Mouse (Mus musculus) midbrain, embryonic 12.5 days (tissue): ENCODE measurements around the gene Caly. TPM values are rescaled to one million over a fixed set of nuclear protein-coding genes. Genes with fewer than 3 reads are reported as not detected.

Experiments used
- ATAC-seq: fragments of 200-750 bp; cut with Nextera tagmentation; 2 replicates; pipeline ENCODE4 v1.8.0; 2017; ENCODE audit warnings: low read depth, moderate TSS enrichment, moderate library complexity; ENCODE audit not compliant: low FRiP score
- H3K27ac ChIP-seq: fragments of 300-500 bp; sonication (generic); replicated peaks from 2 replicates; pipeline ENCODE4 v1.5.1; 2016; ENCODE audit warnings: mild to moderate bottlenecking
- H3K27me3 ChIP-seq: fragments of 300-500 bp; sonication (generic); 2 replicates; pipeline ENCODE4 v1.6.1; 2016; ENCODE audit warnings: mild to moderate bottlenecking
- H3K36me3 ChIP-seq: fragments of 300-500 bp; sonication (generic); 2 replicates; pipeline ENCODE4 v1.6.1; 2016
- H3K4me1 ChIP-seq: fragments of 300-500 bp; sonication (generic); 2 replicates; pipeline ENCODE4 v1.6.1; 2016
- H3K4me2 ChIP-seq: fragments of 300-500 bp; sonication (generic); replicated peaks from 2 replicates; pipeline ENCODE4 v1.6.1; 2016; ENCODE audit warnings: mild to moderate bottlenecking, moderate library complexity
- H3K4me3 ChIP-seq: fragments of 300-500 bp; sonication (generic); 2 replicates; pipeline ENCODE4 v1.5.1; 2016; ENCODE audit warnings: mild to moderate bottlenecking
- H3K9ac ChIP-seq: fragments of 300-500 bp; sonication (generic); replicated peaks from 2 replicates; pipeline ENCODE4 v1.6.1; 2016; ENCODE audit warnings: mild to moderate bottlenecking, moderate library complexity
- H3K9me3 ChIP-seq: fragments of 300-500 bp; sonication (generic); 2 replicates; pipeline ENCODE4 v1.6.1; 2016; ENCODE audit warnings: mild to moderate bottlenecking
- WGBS: fragments of 180-500 bp; shearing (Covaris S2); methylation state at CpG from one replicate; pipeline ENCODE4 v1.1.7; 2016; 5-methylcytosine and 5-hydroxymethylcytosine counted together
- polyA plus RNA-seq: library from polyadenylated mRNA; unstranded; fragments of >200 nt; fragmentation: Nextera tagmentation; extraction: Ambion mirVana; gene quantifications from 2 replicates; pipeline ENCODE4 v1.2.1, GENCODE M21; 2016

Gene Caly
- polyA plus RNA-seq: 21.4 and 22.3 TPM in 2 replicates

GRCm38 (mm10) chr7:140082242-140082678 lies at the start of gene Caly:
Gene Caly, minus strand, starts transcription at chr7:140082548.
- Histone ChIP-seq H3K9me3 (no peaks in the 10 kb centered on the region), H3K36me3 (no peaks in the 10 kb centered on the region), H3K4me1 (peaks cover 26% of the 10 kb centered on the region), H3K9ac (peak within 1 kb of the TSS; percentile 4), H3K27me3 (peaks cover 55% of the 10 kb centered on the region), H3K4me2 (peak within 1 kb of the TSS; percentile 68), H3K4me3 (peak within 1 kb of the TSS; percentile 42), H3K27ac (peak within 1 kb of the TSS; percentile 66)
- peak; percentile 81 for ATAC-seq
- 3% methylated on average over 18 of the region's 18 CpGs for WGBS

GRCm38 (mm10) chr7:140127911-140128310 lies 45.6 kb upstream of the Caly start:
- H3K27me3 ChIP-seq: no peaks in the 10 kb centered on the region; the same call in 1 of the 2 replicates
- 82% methylated on average over 2 of the region's 2 CpGs for WGBS
- H3K4me3 ChIP-seq: no peak overlapping the region
- no peaks in the 10 kb centered on the region for H3K9me3 ChIP-seq
- no peak overlapping the region for H3K4me2 ChIP-seq
- peaks cover 9% of the 10 kb centered on the region for H3K4me1 ChIP-seq
- H3K27ac ChIP-seq: no peak overlapping the region
- ATAC-seq: no peak
- no peak overlapping the region for H3K9ac ChIP-seq
- peaks cover 7% of the 10 kb centered on the region; the same call in 1 of the 2 replicates for H3K36me3 ChIP-seq

GRCm38 (mm10) chr7:140126934-140127333 lies 44.6 kb upstream of the Caly start:
- 91% methylated on average over 3 of the region's 3 CpGs for WGBS
- Histone ChIP-seq H3K27ac (no peak overlapping the region), H3K9ac (no peak overlapping the region), H3K4me3 (no peak overlapping the region), H3K9me3 (no peaks in the 10 kb centered on the region), H3K27me3 (no peaks in the 10 kb centered on the region; the same call in 1 of the 2 replicates), H3K36me3 (peaks cover 7% of the 10 kb centered on the region; the same call in 1 of the 2 replicates), H3K4me2 (no peak overlapping the region), H3K4me1 (peaks cover 9% of the 10 kb centered on the region)
- no peak for ATAC-seq

GRCm38 (mm10) chr7:140126022-140126350 lies 43.6 kb upstream of the Caly start:
- H3K27me3 ChIP-seq: no peaks in the 10 kb centered on the region; the same call in 1 of the 2 replicates
- H3K27ac ChIP-seq: no peak overlapping the region
- H3K4me2 ChIP-seq: peak overlapping the region; percentile 77
- peak overlapping the region; percentile 76 for H3K9ac ChIP-seq
- peaks cover 7% of the 10 kb centered on the region; the same call in 1 of the 2 replicates for H3K36me3 ChIP-seq
- H3K4me1 ChIP-seq: peaks cover 9% of the 10 kb centered on the region
- ATAC-seq: no peak
- 6% methylated on average over 5 of the region's 5 CpGs for WGBS
- H3K4me3 ChIP-seq: peak overlapping the region; percentile 74
- no peaks in the 10 kb centered on the region for H3K9me3 ChIP-seq

GRCm38 (mm10) chr7:140125278-140126021 lies 43.1 kb upstream of the Caly start:
- Histone ChIP-seq H3K27ac (no peak overlapping the region), H3K36me3 (peaks cover 5% of the 10 kb centered on the region; the same call in 1 of the 2 replicates), H3K4me2 (peak overlapping the region; percentile 77), H3K27me3 (no peaks in the 10 kb centered on the region; the same call in 1 of the 2 replicates), H3K9ac (peak overlapping the region; percentile 76), H3K4me3 (peak overlapping the region; percentile 74), H3K9me3 (no peaks in the 10 kb centered on the region), H3K4me1 (peaks cover 9% of the 10 kb centered on the region)
- ATAC-seq: peak; percentile 97
- WGBS: 2% methylated on average over 40 of the region's 40 CpGs

GRCm38 (mm10) chr7:140124382-140124781 lies 42.0 kb upstream of the Caly start:
- Histone ChIP-seq H3K9ac (no peak overlapping the region), H3K36me3 (no peaks in the 10 kb centered on the region), H3K4me1 (peaks cover 9% of the 10 kb centered on the region), H3K27me3 (no peaks in the 10 kb centered on the region; the same call in 1 of the 2 replicates), H3K27ac (no peak overlapping the region), H3K4me3 (no peak overlapping the region), H3K9me3 (no peaks in the 10 kb centered on the region), H3K4me2 (no peak overlapping the region)
- ATAC-seq: no peak
- 89% methylated on average over 1 of the region's 1 CpGs for WGBS

- no peaks in the 10 kb centered on the region; the same call in 1 of the 2 replicates for H3K27me3 ChIP-seq
- H3K4me2 ChIP-seq: no peak overlapping the region
- no peak overlapping the region for H3K27ac ChIP-seq
- no peak overlapping the region for H3K4me3 ChIP-seq
- H3K36me3 ChIP-seq: no peaks in the 10 kb centered on the region
- WGBS: 39% methylated on average over 4 of the region's 4 CpGs
- no peak overlapping the region for H3K9ac ChIP-seq
- no peak for ATAC-seq
- H3K9me3 ChIP-seq: no peaks in the 10 kb centered on the region
- H3K4me1 ChIP-seq: peaks cover 9% of the 10 kb centered on the region
Observed at GRCm38 (mm10) chr7:140122765-140123164, 40.4 kb upstream of the Caly start.

- Histone ChIP-seq H3K9me3 (no peaks in the 10 kb centered on the region), H3K9ac (no peak overlapping the region), H3K4me3 (no peak overlapping the region), H3K4me2 (no peak overlapping the region), H3K27me3 (no peaks in the 10 kb centered on the region; the same call in 1 of the 2 replicates), H3K4me1 (peaks cover 9% of the 10 kb centered on the region), H3K36me3 (no peaks in the 10 kb centered on the region), H3K27ac (no peak overlapping the region)
- 74% methylated on average over 13 of the region's 13 CpGs for WGBS
- ATAC-seq: no peak
Observed at GRCm38 (mm10) chr7:140121338-140121910, 39.1 kb upstream of the Caly start.

- Histone ChIP-seq H3K4me3 (no peak overlapping the region), H3K4me1 (peaks cover 8% of the 10 kb centered on the region), H3K4me2 (no peak overlapping the region), H3K9ac (no peak overlapping the region), H3K27me3 (no peaks in the 10 kb centered on the region; the same call in 1 of the 2 replicates), H3K36me3 (no peaks in the 10 kb centered on the region), H3K9me3 (no peaks in the 10 kb centered on the region), H3K27ac (no peak overlapping the region)
- 84% methylated on average over 2 of the region's 2 CpGs for WGBS
- ATAC-seq: no peak
Observed at GRCm38 (mm10) chr7:140120484-140120883, 38.1 kb upstream of the Caly start.

GRCm38 (mm10) chr7:140116329-140117054 lies 34.1 kb upstream of the Caly start, which contains the start of gene Echs1:
Gene Echs1, minus strand, starts transcription at chr7:140116476.
- WGBS: 4% methylated on average over 28 of the region's 28 CpGs
- H3K9me3 ChIP-seq: no peaks in the 10 kb centered on the region

GRCm38 (mm10) chr7:140115583-140116328 lies 33.4 kb upstream of the Caly start, which contains the start of gene Paox:
Gene Paox, plus strand, starts transcription at chr7:140115799.
- Histone ChIP-seq H3K9me3 (no peaks in the 10 kb centered on the region), H3K27ac (peak within 1 kb of the TSS; percentile 64), H3K4me2 (peak within 1 kb of the TSS; percentile 90)

More at GRCm38 (mm10) chr7:140116329-140117054, 34.1 kb upstream of the Caly start, which contains the start of gene Echs1:
- peak within 1 kb of the TSS; percentile 64 for H3K27ac ChIP-seq
- H3K4me1 ChIP-seq: peaks cover 6% of the 10 kb centered on the region
- ATAC-seq: peak; percentile 95
- H3K4me2 ChIP-seq: peak within 1 kb of the TSS; percentile 90
- no peaks in the 10 kb centered on the region for H3K27me3 ChIP-seq
- H3K4me3 ChIP-seq: peak within 1 kb of the TSS; percentile 66
- H3K36me3 ChIP-seq: peaks cover 14% of the 10 kb centered on the region
- peak within 1 kb of the TSS; percentile 80 for H3K9ac ChIP-seq

More at GRCm38 (mm10) chr7:140115583-140116328, 33.4 kb upstream of the Caly start, which contains the start of gene Paox:
- 4% methylated on average over 23 of the region's 23 CpGs for WGBS
- Histone ChIP-seq H3K4me1 (peaks cover 6% of the 10 kb centered on the region), H3K9ac (peak within 1 kb of the TSS; percentile 80), H3K36me3 (peaks cover 21% of the 10 kb centered on the region), H3K27me3 (no peaks in the 10 kb centered on the region), H3K4me3 (peak within 1 kb of the TSS; percentile 66)
- peak; percentile 51 for ATAC-seq
